Mouse (Mus musculus): ENCODE measurements around the gene Zbed5.

DNA sequence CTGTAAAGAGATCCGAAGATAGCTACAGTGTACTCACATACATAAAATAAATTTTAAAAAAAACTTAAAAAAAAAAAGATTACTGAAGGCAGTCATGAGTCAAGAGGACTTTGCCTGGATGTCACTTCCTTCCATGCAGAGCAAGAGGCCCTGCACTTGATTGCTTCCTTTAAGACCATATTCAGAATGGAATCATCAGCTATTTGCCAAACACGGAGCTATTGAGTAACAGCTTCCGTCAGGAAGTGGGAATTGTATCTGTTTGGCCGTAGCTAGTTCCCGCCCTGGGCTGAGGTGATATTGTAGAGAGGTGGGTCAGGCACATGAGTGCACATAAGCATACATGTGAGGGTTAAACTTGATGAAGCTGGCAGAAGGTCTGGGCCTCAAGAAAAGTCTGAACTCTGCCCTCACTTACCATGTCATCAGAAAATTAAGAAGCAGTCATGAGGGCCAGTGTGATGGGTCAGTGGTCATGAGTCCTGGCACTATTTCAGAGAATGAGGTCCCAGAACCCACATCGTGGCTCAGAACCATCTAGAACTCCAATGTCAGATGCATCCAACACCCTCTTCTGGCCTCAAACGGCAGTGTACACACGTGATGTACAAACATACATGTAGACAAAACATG, 29.4 kb downstream of the Zbed5 start:
- TF ChIP-seq MAFK (IDR thresholded peaks at IDR 0.05; ENCODE audit: insufficient read depth, low read depth, low read length) (no peak), ZNF384 (IDR thresholded peaks at IDR 0.05; ENCODE audit: low read depth, low read length) (no peak), HCFC1 (IDR thresholded peaks at IDR 0.05; ENCODE audit: borderline replicate concordance, insufficient read depth, low read length) (no peak), CHD2 (IDR thresholded peaks at IDR 0.05; ENCODE audit: low read depth, low read length) (no peak)

Data from ES-E14 (cell line).